Mouse (Mus musculus) cerebellum, adult 2 months (tissue): ENCODE data around the gene Fcnb.

Source experiments
- CTCF ChIP-seq: fragments of 200-500 bp; IDR thresholded peaks from 2 replicates; pipeline ENCODE4 v1.5.1; 2011; ENCODE audit warnings: low read depth, mild to moderate bottlenecking, control low read depth, low read length, moderate library complexity, borderline replicate concordance; ENCODE audit not compliant: insufficient read depth
- POLR2A ChIP-seq: fragments of 200-500 bp; IDR thresholded peaks from 2 replicates; pipeline ENCODE4 v1.6.1; 2011; ENCODE audit warnings: low read length, control low read depth, borderline replicate concordance; ENCODE audit not compliant: insufficient read depth

DNA sequence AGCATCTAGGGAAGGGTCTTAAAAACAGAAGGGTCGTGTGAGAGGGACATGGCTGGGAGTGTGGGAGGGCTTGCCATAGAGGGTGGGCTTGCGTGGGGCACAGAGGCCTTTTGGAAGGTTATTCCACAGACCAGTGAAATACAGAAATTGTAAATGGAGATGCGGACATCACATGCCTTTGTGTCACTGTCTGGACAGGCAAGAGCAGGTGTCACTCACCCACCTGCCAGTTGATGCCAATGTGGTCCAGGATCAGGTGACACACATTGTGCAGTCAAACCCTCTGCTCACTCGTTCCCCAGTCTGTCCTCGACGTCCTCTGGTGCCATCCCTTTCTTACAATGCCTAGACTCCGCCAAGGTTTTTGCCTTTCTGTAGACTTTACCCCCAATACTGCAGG lies 37.6 kb downstream of the Fcnb start:
- no peak for TF ChIP-seq CTCF
- no peak for TF ChIP-seq POLR2A
